Mouse (Mus musculus): Measurements from ENCODE around the gene Ubqlnl.
A peak's percentile ranks its signal among the peaks of the same experiment; 100 is the strongest.

Gene Ubqlnl

GRCm38 (mm10) chr7:104150456-104150855, at the start of gene Ubqlnl:
Gene Ubqlnl, minus strand, starts transcription at chr7:104150556.
- no peak for DNase-seq (ENCODE audit: low spot score)

DNA sequence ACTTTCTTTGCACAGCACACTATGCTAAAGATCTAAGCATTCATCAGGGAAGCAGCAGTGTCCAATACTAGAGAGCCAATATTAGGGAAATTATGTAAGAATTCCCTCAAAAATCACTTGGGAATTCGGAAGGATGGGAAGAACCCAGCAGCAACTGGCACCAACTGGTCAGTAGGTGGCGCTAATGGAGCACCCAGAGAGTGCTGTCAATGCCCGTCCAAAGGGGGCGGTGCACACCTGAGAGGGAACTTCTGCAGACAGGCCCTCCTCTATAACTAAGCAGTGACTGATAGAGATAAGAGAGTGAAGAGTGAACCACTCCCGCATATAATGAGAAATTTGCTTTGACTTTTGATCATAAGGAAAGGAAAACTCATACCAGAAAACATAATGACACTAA, 49.5 kb upstream of the Ubqlnl start:
- peak; percentile 9 for DNase-seq (ENCODE audit: low spot score)

GRCm38 (mm10) chr7:104195885-104196284, 45.5 kb upstream of the Ubqlnl start, which contains the start of gene Olfr649:
Gene Olfr649, minus strand, starts transcription at chr7:104195985.
- DNase-seq (ENCODE audit: low spot score) = no peak

GRCm38 (mm10) chr7:104191275-104191674, 40.9 kb upstream of the Ubqlnl start:
- no peak for DNase-seq (ENCODE audit: low spot score)

DNA sequence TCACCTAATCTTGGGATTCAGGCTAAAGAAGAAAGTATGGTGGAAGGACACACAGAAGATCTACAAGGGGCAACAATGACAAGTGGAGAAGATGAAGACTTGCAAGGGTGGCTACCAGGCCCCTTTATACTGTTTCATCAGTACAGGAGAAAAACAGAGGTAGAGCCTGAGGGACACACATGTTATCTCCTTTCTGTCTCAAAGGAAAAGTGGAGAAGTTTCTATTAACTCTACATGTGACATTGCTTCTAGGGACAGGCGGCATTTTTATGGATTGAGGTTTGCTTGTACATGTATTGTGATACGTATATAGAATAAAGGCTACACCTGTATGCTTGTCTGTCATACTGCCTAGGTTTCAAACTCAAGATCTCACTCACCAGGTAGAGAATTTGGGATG, 32.9 kb upstream of the Ubqlnl start, which contains the start of gene Olfr648:
Gene Olfr648, minus strand, starts transcription at position 101 of the 400 bp plus-strand sequence.
- DNase-seq (ENCODE audit: low spot score) = no peak

DNA sequence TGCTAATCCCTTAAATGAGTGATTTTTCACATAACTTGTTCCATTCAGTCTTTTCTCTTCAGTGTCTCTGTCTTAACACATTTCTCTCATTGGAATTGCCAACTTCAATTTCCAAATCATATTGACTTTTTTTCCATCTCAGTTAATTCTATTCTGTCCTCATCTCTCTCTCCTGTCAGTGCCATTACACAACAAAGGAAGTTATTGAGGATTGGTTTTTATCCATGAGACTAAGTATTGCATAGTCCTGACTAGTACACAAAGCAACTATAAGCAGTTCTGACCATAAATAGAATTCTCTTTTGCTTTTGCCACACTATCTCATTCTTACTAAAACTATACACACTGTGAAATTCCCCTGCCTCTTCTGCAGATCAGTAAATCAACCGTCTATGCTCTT, 28.7 kb upstream of the Ubqlnl start:
- DNase-seq (ENCODE audit: low spot score) = no peak

- no peak for DNase-seq (ENCODE audit: low spot score)
These were observed 28.2 kb upstream of the Ubqlnl start for GRCm38 (mm10) chr7:104178422-104179054.

GRCm38 (mm10) chr7:104175085-104175484, 24.7 kb upstream of the Ubqlnl start:
- DNase-seq (ENCODE audit: low spot score) = no peak

- no peak for DNase-seq (ENCODE audit: low spot score)
These were observed 19.4 kb upstream of the Ubqlnl start for GRCm38 (mm10) chr7:104169634-104170204.

DNA sequence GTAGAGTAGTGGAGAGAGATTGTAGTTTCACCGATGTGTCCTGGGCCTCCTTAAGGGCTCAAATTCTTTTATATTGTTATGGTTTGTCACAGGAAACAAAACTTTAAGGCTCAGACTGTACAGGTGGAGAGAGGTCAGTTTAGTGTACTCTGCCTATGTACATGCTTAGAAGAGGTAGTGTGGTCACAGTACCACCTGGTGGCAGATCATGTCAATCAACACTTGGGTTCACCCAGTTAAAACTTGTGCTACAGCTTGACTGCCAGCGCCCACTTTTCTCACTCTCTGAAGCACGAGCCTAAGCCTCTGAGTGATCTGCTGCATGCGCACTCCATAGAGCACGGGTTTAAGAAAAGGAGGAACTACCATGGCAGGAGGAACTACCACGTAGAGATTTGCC, 16.7 kb upstream of the Ubqlnl start:
- DNase-seq (ENCODE audit: low spot score) = no peak

DNA sequence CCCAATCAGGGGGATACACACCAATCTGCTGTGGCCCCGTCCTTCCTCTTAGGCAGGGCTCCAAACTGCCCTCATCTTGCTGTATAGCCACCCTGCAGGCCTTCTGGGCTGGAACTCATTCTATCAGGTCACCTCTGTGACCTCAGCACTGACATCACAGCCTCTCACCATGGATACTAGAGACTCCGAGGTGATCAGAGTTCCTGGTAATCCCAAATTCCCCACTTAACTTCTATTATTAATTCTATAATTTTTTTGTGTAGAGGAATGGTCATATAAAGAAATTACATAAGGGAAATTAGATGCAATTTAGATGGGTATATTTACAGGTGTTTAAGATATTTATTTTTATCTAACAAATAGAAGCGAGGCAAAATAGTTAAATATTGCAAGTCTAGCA, 7.2 kb downstream of the Ubqlnl start, which contains the start of gene Ubqln3:
Gene Ubqln3, minus strand, starts transcription at position 101 of the 400 bp plus-strand sequence.
- no peak for DNase-seq (ENCODE audit: low spot score)

DNA sequence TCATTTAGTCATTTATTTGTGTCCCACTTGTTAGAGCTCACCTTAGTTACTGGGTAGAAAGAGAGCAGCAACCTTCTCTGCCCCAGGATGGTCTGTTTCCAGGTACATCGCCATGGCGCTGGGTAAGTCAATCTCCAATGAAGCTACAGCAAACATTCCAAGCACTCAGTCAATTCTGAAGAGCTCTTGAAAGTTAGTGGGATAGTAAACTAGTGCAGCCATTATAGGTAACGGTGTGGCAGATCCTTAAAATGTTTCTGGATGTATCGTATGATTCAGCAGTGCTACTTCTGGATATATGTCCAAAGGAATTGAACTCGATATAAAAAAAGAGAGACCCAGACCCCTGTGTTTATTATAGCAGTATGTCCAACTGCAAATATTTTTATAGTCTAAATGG, 13.1 kb downstream of the Ubqlnl start, which contains the start of gene Olfr643:
Gene Olfr643, minus strand, starts transcription at position 101 of the 400 bp plus-strand sequence.
- no peak for DNase-seq (ENCODE audit: low spot score)

DNA sequence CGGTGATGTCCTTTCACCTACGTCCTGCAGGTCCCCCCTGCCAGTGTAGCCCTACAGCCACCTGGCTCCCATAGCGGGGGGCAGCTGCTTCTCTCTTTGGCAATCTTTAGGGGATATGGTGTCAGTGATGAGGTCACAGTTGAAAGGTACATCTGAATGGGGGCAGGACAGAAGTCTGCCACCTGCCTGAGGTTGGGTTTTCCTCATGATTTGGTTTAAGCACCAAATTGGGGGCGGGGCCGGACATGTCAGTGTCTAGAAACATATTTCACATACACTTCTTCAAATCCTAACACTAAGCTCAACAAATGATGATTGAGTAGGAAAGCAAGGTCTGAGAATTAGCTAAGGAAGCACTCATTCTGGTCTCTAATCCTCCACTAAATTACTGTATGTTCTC, 20.6 kb downstream of the Ubqlnl start, which contains the start of gene Ubqln5:
Gene Ubqln5, minus strand, starts transcription at position 101 of the 400 bp plus-strand sequence.
- DNase-seq (ENCODE audit: low spot score) = no peak

- no peak for DNase-seq (ENCODE audit: low spot score)
These were observed 45.7 kb downstream of the Ubqlnl start, which contains the start of gene Olfr646 for GRCm38 (mm10) chr7:104104757-104104972. Gene Olfr646, plus strand, starts transcription at chr7:104104873.

DNA sequence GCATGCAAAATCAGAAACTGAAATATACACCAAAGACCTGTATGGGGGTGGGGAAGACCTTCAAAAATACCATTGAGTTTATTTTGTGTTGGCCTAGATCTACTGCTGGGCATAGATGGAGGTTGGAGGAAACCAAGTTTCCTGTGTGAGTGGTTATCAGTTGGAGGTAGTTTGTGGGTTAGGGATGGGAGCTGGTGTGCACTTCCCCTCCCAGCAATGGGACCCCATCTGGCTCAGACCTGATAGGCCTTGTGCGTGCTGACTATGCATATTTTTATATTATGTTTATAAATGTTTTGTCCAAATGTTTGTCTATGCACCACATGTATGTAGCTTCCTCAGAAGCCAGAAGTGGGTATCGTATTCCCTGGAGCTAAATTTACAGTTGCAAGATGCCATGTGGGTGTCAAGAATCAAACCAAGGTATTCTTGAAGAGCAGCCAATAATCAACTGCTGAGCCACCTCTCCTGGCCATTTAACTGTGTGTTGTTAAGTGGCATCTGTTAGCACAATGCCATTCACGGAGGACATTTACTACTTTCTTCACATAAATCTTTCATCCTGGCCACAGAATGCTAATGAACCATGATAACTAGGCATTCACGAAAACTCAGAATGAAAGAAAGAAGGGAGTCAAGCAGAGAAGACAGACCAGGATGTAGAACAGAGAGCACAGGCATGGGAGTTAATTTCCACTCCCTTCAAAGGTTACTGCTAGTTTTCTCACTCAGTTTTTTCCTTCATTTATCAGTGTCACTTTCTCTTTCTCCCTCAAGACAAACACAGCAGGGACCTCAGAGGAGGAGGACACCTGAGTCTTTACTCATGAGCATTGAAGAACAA, 46.2 kb downstream of the Ubqlnl start:
- no peak for DNase-seq (ENCODE audit: low spot score)

Measured in layer of hippocampus, adult 9-10 months (tissue).